Mouse (Mus musculus): ENCODE results near the gene Gpr61.

GRCm38 (mm10) chr3:108117465-108117864 is 37.2 kb downstream of the Gpr61 start:
- no peak for TF ChIP-seq POLR2A (IDR thresholded peaks at IDR 0.05; ENCODE audit: borderline replicate concordance, extremely low read depth, low read depth, low read length)
- no peak for TF ChIP-seq CTCF (IDR thresholded peaks at IDR 0.05; ENCODE audit: insufficient read depth, low read length)

Data from lung, adult 2 months (tissue).